Mouse (Mus musculus) embryo, embryonic 10 days (tissue): ENCODE data around the gene Bdh1.
A peak's percentile ranks its signal among the peaks of the same experiment; 100 is the strongest.

Experiments
- DNase-seq: peaks from one replicate; pipeline ENCODE4 v3.0.0-alpha.2; 2015; ENCODE audit warnings: low spot score

The Bdh1 gene

GRCm38 (mm10) chr16:31428675-31429470 is 6.8 kb downstream of the Bdh1 start:
- peak; percentile 64 for DNase-seq

GRCm38 (mm10) chr16:31429471-31430155 is 7.5 kb downstream of the Bdh1 start:
- DNase-seq, result peak; percentile 96

- no peak for DNase-seq
These were observed 11.5 kb downstream of the Bdh1 start for GRCm38 (mm10) chr16:31433466-31434110.

GRCm38 (mm10) chr16:31435146-31435545 is 13.1 kb downstream of the Bdh1 start:
- DNase-seq, result no peak

- DNase-seq, result peak; percentile 31
These were observed 14.0 kb downstream of the Bdh1 start for GRCm38 (mm10) chr16:31436085-31436484.

- DNase-seq, result no peak
These were observed 15.3 kb downstream of the Bdh1 start for GRCm38 (mm10) chr16:31437358-31437757.

- no peak for DNase-seq
These were observed 17.4 kb downstream of the Bdh1 start for GRCm38 (mm10) chr16:31439529-31439928.

GRCm38 (mm10) chr16:31440046-31440445 is 18.0 kb downstream of the Bdh1 start:
- DNase-seq, result no peak

- no peak for DNase-seq
These were observed 22.4 kb downstream of the Bdh1 start for GRCm38 (mm10) chr16:31444521-31444920.

GRCm38 (mm10) chr16:31446067-31446853 is 24.2 kb downstream of the Bdh1 start:
- no peak for DNase-seq

- DNase-seq, result no peak
These were observed 27.9 kb downstream of the Bdh1 start for GRCm38 (mm10) chr16:31449973-31450372.

- no peak for DNase-seq
These were observed 29.2 kb downstream of the Bdh1 start for GRCm38 (mm10) chr16:31451235-31451634.

- DNase-seq, result no peak
These were observed 30.4 kb downstream of the Bdh1 start for GRCm38 (mm10) chr16:31452467-31452866.

GRCm38 (mm10) chr16:31454013-31454412 is 31.9 kb downstream of the Bdh1 start:
- no peak for DNase-seq

- peak; percentile 25 for DNase-seq
These were observed 33.4 kb downstream of the Bdh1 start for GRCm38 (mm10) chr16:31455276-31456045.

- DNase-seq, result peak; percentile 93
These were observed 36.3 kb downstream of the Bdh1 start for GRCm38 (mm10) chr16:31458229-31458918.

GRCm38 (mm10) chr16:31459968-31460461 is 37.9 kb downstream of the Bdh1 start:
- DNase-seq, result peak; percentile 25

GRCm38 (mm10) chr16:31460506-31460905 is 38.4 kb downstream of the Bdh1 start:
- DNase-seq, result no peak

GRCm38 (mm10) chr16:31461046-31461445 is 39.0 kb downstream of the Bdh1 start:
- DNase-seq, result no peak

GRCm38 (mm10) chr16:31462113-31462687 is 40.1 kb downstream of the Bdh1 start:
- DNase-seq, result no peak
